22 mouse cellular contexts compared by ENCODE assay signal in genomic region chr9:98388633-98388965, GRCm38 (mm10). TPM values are rescaled to one million over a fixed set of nuclear protein-coding genes. Genes with fewer than 3 reads are reported as not detected.
DNase-seq lines count a peak whose midpoint lies in the region; ATAC-seq and TF ChIP-seq lines count a peak whose summit lies in the region.
"Had no signal": no experiment of that assay in that cellular context is flagged by ENCODE, and none has a peak within 500 bp of the region (broad histone marks: within the 10 kb centered on the region; RNA-seq: fewer than 3 reads in every experiment).

No protein-coding gene starts in this region.

- peaks cover 16% of the 10 kb centered on the region for H3K4me1 ChIP-seq in limb, embryonic 15.5 days
- H3K4me1 ChIP-seq in limb, embryonic 10.5 days, result peaks cover 15% of the 10 kb centered on the region
- H3K4me1 ChIP-seq: hindbrain, embryonic 15.5 days; liver, embryonic 15.5 days; lung, embryonic 15.5 days had no signal

- no peaks in the 10 kb centered on the region for H3K9me3 ChIP-seq in limb, embryonic 15.5 days
- no peaks in the 10 kb centered on the region for H3K9me3 ChIP-seq in limb, embryonic 10.5 days (replicated peaks)
- H3K9me3 ChIP-seq: forebrain, embryonic 10.5 days; hindbrain, embryonic 15.5 days; liver, embryonic 15.5 days; lung, embryonic 15.5 days had no signal

- H3K4me2 ChIP-seq in limb, embryonic 15.5 days, result no peak overlapping the region
- H3K4me2 ChIP-seq: heart, embryonic 11.5 days; hindbrain, embryonic 15.5 days; liver, embryonic 15.5 days; lung, embryonic 15.5 days had no signal

- ATAC-seq in limb, embryonic 15.5 days (ENCODE audit: insufficient number of reproducible peaks, low FRiP score, low TSS enrichment, low read depth), result no peak
- ATAC-seq: CD4-positive, CD25-positive, alpha-beta regulatory T cell, adult 4 months; forebrain, embryonic 16.5 days; midbrain, embryonic 16.5 days had no signal

- DNase-seq in frontal cortex, adult 2 months (ENCODE audit: extremely low spot score in 1 of 2, low spot score in 1 of 2), result peak; percentile 76 to 81
- no peak for DNase-seq in frontal cortex, postnatal 14 days (ENCODE audit: low spot score in 2 of 2)
- no peak for DNase-seq in limb, embryonic 10.5 days (ENCODE audit: low spot score)
- DNase-seq in left cerebral cortex, adult 2 months (ENCODE audit: extremely low spot score in 1 of 2, low spot score in 2 of 2), result peak in 1 of 2 experiments; percentile 28
- peak; percentile 60 for DNase-seq in right cerebral cortex, postnatal 25 days
- no peak for DNase-seq in gastrocnemius, postnatal 4 days (ENCODE audit: low spot score in 2 of 2)
- no peak for DNase-seq in kidney, adult 11 months
- DNase-seq: adrenal gland, postnatal 25 days; cerebellum, adult 9-10 months; gastrocnemius, adult 2 months; liver; lung, postnatal 4 days; thymus, postnatal 25 days had no signal

- H3K4me3 ChIP-seq in limb, embryonic 15.5 days, result no peak overlapping the region
- H3K4me3 ChIP-seq in limb, embryonic 10.5 days, result no peak overlapping the region
- no peak overlapping the region for H3K4me3 ChIP-seq in left cerebral cortex, adult 2 months
- H3K4me3 ChIP-seq: forebrain, embryonic 10.5 days; gastrocnemius, adult 2 months; hindbrain, embryonic 15.5 days; liver, embryonic 15.5 days; lung, embryonic 15.5 days had no signal

- intact Hi-C loops in left cerebral cortex, adult 2 months (cut with DNase I), result loop anchor here (1.0 to 5.0 kb wide), 3 partner anchors 13 to 356 kb away; partner anchors contain the start of gene Clstn2

- WGBS in limb, embryonic 15.5 days, result 65% methylated on average over 5 of the region's 5 CpGs
- 84% methylated on average over 5 of the region's 5 CpGs for WGBS in limb, embryonic 10.5 days

- H3K36me3 ChIP-seq in limb, embryonic 15.5 days, result no peaks in the 10 kb centered on the region
- H3K36me3 ChIP-seq in limb, embryonic 10.5 days, result no peaks in the 10 kb centered on the region
- H3K36me3 ChIP-seq: forebrain, embryonic 10.5 days; hindbrain, embryonic 15.5 days; lung, embryonic 15.5 days had no signal

- no peak overlapping the region for H3K9ac ChIP-seq in limb, embryonic 15.5 days
- H3K9ac ChIP-seq: hindbrain, embryonic 15.5 days; liver, embryonic 15.5 days; lung, embryonic 15.5 days had no signal

- H3K27me3 ChIP-seq in limb, embryonic 15.5 days, result no peaks in the 10 kb centered on the region
- no peaks in the 10 kb centered on the region for H3K27me3 ChIP-seq in limb, embryonic 10.5 days (ENCODE audit: low read depth, poor library complexity, severe bottlenecking)
- H3K27me3 ChIP-seq: hindbrain, embryonic 15.5 days; liver, embryonic 15.5 days; lung, embryonic 15.5 days had no signal

- 0 out of 2 replicates have a peak overlapping the region, but pooled peaks have one; percentile 33 for H3K27ac ChIP-seq in limb, embryonic 15.5 days
- H3K27ac ChIP-seq in limb, embryonic 10.5 days, result no peak overlapping the region
- H3K27ac ChIP-seq in left cerebral cortex, adult 2 months, result peak overlapping the region; percentile 74
- H3K27ac ChIP-seq: forebrain, embryonic 10.5 days; gastrocnemius, adult 2 months; hindbrain, embryonic 15.5 days; liver, embryonic 15.5 days; lung, embryonic 15.5 days had no signal

- TF ChIP-seq CTCF in left cerebral cortex, adult 2 months (IDR thresholded peaks at IDR 0.05), result no peak

RNA-seq across cellular contexts. Expression of gene Rbp1, which starts 34.2 kb away (rescaled TPM):
- polyA plus RNA-seq in frontal cortex, adult 2 months (2012; rRNA removed), result 20.5 and 22.1 TPM in 2 replicates
- polyA plus RNA-seq in limb, embryonic 15.5 days (2015; fragmentation: Nextera tagmentation; extraction: Ambion mirVana), result 34.2 and 34.5 TPM in 2 replicates
- polyA plus RNA-seq in limb, embryonic 10.5 days (2016; fragmentation: Nextera tagmentation; extraction: Ambion mirVana), result 28.6 and 29.7 TPM in 2 replicates
- 1 to 10 TPM; 4.7 to 6.4 TPM for total RNA-seq in left cerebral cortex, adult 2 months (2021)
- total RNA-seq in gastrocnemius, postnatal 4 days (2021), result 10 to 100 TPM; 11.8 to 13.7 TPM

Comparison
In these comparisons a context has a peak if more than half of its experiments do, and no peak if none do; other contexts are left out.
1. DNase-seq: peak in frontal cortex, adult 2 months (2 of 2) and right cerebral cortex, postnatal 25 days (single experiment); none in frontal cortex, postnatal 14 days (0 of 2), limb, embryonic 10.5 days (single experiment), gastrocnemius, postnatal 4 days (0 of 2) and kidney, adult 11 months (single experiment).